Mouse (Mus musculus): ENCODE measurements around the gene Olfr473.
"Not testable (repeated sequence)": the region's sequence is repeated elsewhere in the genome, so short reads cannot be mapped to it uniquely, and the experiment has no call there.

Gene Olfr473

GRCm38 (mm10) chr7:107930146-107930545, at the start of gene Olfr473:
TSS of gene Olfr473 (plus strand) at chr7:107930446.
- DNase-seq (ENCODE audit: low read depth, low spot score): no peak

- no peak for DNase-seq (ENCODE audit: low read depth, low spot score)
Measured at GRCm38 (mm10) chr7:107897602-107898001, 32.6 kb upstream of the Olfr473 start, which contains the start of gene Olfr472. TSS of gene Olfr472 (plus strand) at chr7:107897902.

GRCm38 (mm10) chr7:107952539-107952938, 22.3 kb downstream of the Olfr473 start:
- not testable (repeated sequence) for DNase-seq (ENCODE audit: low read depth, low spot score)

- no peak for DNase-seq (ENCODE audit: low read depth, low spot score)
Measured at GRCm38 (mm10) chr7:107954343-107954742, 24.1 kb downstream of the Olfr473 start, which contains the start of gene Olfr474. TSS of gene Olfr474 (plus strand) at chr7:107954643.

GRCm38 (mm10) chr7:107964503-107964902, 34.3 kb downstream of the Olfr473 start, which contains the start of gene Olfr476:
TSS of gene Olfr476 (plus strand) at chr7:107964803.
- no peak for DNase-seq (ENCODE audit: low read depth, low spot score)
